Mouse (Mus musculus) lung, postnatal 0 days (tissue): Measurements from ENCODE around the gene Smagp. TPM values are rescaled to one million over a fixed set of nuclear protein-coding genes. Genes with fewer than 3 reads are reported as not detected.

Experiments used
- ATAC-seq: fragments of 200-750 bp; cut with Nextera tagmentation; 2 replicates; pipeline ENCODE4 v1.8.0; 2017; ENCODE audit warnings: moderate library complexity
- DNase-seq: peaks from one replicate; pipeline ENCODE4 v3.0.0-alpha.2; 2016; ENCODE audit warnings: low spot score
- H3K27ac ChIP-seq: fragments of 300-500 bp; sonication (generic); 2 replicates; pipeline ENCODE4 v1.5.1; 2014; ENCODE audit warnings: antibody characterized with exemption, mild to moderate bottlenecking, low read length, mixed read lengths
- H3K27me3 ChIP-seq: fragments of 300-500 bp; sonication (generic); replicated peaks from 2 replicates; pipeline ENCODE4 v1.6.1; 2014; ENCODE audit warnings: low read length, mixed read lengths; ENCODE audit not compliant: insufficient read depth
- H3K36me3 ChIP-seq: fragments of 300-500 bp; sonication (generic); 2 replicates; pipeline ENCODE4 v1.6.1; 2014; ENCODE audit warnings: low read length, mixed read lengths; ENCODE audit not compliant: insufficient read depth
- H3K4me1 ChIP-seq: fragments of 300-500 bp; sonication (generic); 2 replicates; pipeline ENCODE4 v1.6.1; 2014; ENCODE audit warnings: antibody characterized with exemption, low read depth, low read length, mixed read lengths; ENCODE audit not compliant: insufficient read depth
- H3K4me2 ChIP-seq: fragments of 300-500 bp; sonication (generic); replicated peaks from 2 replicates; pipeline ENCODE4 v1.6.1; 2014; ENCODE audit warnings: low read depth, mild to moderate bottlenecking, low read length, moderate library complexity, mixed read lengths
- H3K4me3 ChIP-seq: fragments of 300-500 bp; sonication (generic); 2 replicates; pipeline ENCODE4 v1.5.1; 2014; ENCODE audit warnings: low read depth, low read length
- H3K9ac ChIP-seq: fragments of 300-500 bp; sonication (generic); replicated peaks from 2 replicates; pipeline ENCODE4 v1.6.1; 2014; ENCODE audit warnings: low read depth, mild to moderate bottlenecking
- H3K9me3 ChIP-seq: fragments of 300-500 bp; sonication (generic); 2 replicates; pipeline ENCODE4 v1.6.1; 2016; ENCODE audit warnings: low read length, mixed read lengths
- CTCF ChIP-seq: IDR thresholded peaks from 2 replicates; pipeline ENCODE4 v1.5.1; 2016; ENCODE audit warnings: antibody characterized with exemption, mild to moderate bottlenecking
- EP300 ChIP-seq: IDR thresholded peaks from 2 replicates; pipeline ENCODE4 v1.6.1; 2016; ENCODE audit warnings: antibody characterized with exemption, mild to moderate bottlenecking, control low read depth
- WGBS: fragments of 180-500 bp; shearing (Covaris S2); extraction: QIAGEN DNeasy Blood & Tissue Kit; methylation state at CpG from one replicate; pipeline ENCODE4 v1.1.7; 2014; 5-methylcytosine and 5-hydroxymethylcytosine counted together
- polyA plus RNA-seq: library from polyadenylated mRNA; unstranded; fragments of >200 nt; fragmentation: Nextera tagmentation; extraction: Ambion mirVana; gene quantifications from 2 replicates; pipeline ENCODE4 v1.2.1, GENCODE M21; 2015

Gene Smagp
- polyA plus RNA-seq, 1 experiment from 2014 or later: 71.8 TPM

DNA sequence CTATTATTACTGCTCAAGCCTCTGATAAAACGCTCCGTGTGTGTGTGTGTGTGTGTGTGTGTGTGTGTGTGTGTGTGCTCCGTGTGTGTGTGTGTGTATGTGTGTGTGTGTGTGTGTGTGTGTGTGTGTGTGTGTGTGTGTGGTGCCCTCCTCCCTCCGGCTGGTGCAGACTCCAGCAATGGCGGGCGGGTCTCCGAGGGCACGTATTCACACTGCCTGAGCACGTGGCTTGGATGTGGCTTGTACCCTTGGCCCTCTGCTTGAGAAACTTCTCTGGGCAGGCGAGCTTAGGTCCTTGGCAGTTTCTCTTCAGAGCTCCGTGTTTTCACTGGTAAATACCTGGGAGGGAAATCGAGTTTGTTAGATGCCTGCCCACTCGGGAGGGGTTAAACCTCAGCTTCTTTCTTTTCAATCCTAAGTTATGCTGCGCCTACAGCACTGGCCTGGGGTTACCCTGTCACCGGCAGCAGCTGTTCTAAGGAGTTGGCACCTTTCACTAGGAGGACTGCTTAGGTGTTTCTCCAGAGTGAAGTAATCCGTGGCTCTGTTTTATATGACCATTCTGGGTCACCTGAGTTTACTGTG, 4.6 kb upstream of the Smagp start:
- peaks cover 3% of the 10 kb centered on the region; the same call in 1 of the 2 replicates for H3K4me1 ChIP-seq
- H3K27ac ChIP-seq: no peak overlapping the region
- H3K27me3 ChIP-seq: no peaks in the 10 kb centered on the region
- no peak overlapping the region for H3K9ac ChIP-seq
- H3K9me3 ChIP-seq: no peaks in the 10 kb centered on the region
- 48% methylated on average over 10 of the region's 16 CpGs for WGBS
- TF ChIP-seq CTCF (no peak), EP300 (no peak)
- H3K4me3 ChIP-seq: no peak overlapping the region
- H3K4me2 ChIP-seq: no peak overlapping the region
- no peaks in the 10 kb centered on the region for H3K36me3 ChIP-seq
- no peak for ATAC-seq
- no peak for DNase-seq

DNA sequence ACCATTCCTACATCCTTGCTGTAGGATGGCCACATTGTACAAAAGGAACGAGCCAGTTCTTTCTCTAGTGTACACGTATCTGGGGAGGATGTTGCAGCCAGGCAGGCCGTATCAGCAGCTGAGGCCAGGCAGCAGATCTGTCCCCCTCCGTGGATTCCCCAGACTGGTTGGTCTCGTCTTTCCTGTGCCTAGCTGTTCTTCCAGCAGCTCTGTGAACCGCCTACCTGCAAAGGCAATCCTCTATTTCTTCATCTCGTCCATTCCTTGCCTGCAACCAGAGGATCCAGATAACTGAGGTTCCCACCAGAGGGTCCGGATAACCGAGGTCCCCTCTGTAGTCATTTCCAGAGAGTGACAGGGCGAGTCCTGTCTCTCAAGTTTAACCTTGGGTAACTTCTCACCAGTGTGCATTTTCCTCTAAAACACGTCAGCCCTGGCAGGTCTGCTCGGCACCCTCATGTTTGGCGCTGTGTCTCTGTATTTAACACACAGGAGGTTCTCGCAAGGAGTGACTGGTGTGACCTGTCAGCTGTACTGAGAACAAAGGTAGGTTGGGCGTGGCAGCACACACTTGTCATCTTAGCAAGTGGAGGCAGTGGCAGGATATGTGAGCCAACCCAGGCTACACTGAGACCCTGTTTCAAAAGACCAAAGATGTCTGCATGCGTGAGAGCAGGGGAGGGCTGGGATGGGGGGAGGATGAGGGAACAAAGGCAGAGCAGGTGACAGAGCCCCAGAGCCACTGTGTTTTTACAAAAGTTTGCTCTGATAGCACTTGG, 3.4 kb upstream of the Smagp start:
- Histone ChIP-seq H3K36me3 (no peaks in the 10 kb centered on the region), H3K27ac (no peak overlapping the region), H3K9me3 (no peaks in the 10 kb centered on the region), H3K27me3 (no peaks in the 10 kb centered on the region), H3K4me3 (no peak overlapping the region), H3K4me2 (no peak overlapping the region), H3K9ac (no peak overlapping the region), H3K4me1 (peaks cover 3% of the 10 kb centered on the region; the same call in 1 of the 2 replicates)
- WGBS: 59% methylated on average over 16 of the region's 16 CpGs
- TF ChIP-seq CTCF (no peak), EP300 (no peak)
- no peak for ATAC-seq
- DNase-seq: no peak

DNA sequence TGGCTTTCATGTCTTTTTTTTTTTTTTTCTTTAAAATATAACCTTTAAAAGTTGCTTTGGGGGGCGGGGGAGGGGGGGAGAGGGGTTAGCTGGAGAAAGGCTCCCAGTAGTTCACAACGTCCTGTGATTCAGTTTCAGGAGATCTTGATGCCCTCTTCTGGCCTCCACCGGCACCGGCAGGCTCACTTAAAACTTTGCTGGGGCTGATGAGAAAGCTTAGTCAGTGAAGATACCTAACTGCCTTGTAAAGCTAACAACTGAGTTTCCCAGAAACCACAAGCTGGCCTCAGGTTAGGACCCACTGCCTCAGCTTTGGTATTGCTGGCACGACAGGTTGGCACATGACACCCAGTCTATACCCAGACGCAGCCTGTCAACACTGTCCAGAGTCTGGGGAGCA, 921 bp upstream of the Smagp start:
- Histone ChIP-seq H3K4me1 (peaks cover 3% of the 10 kb centered on the region; the same call in 1 of the 2 replicates), H3K27me3 (no peaks in the 10 kb centered on the region), H3K36me3 (no peaks in the 10 kb centered on the region), H3K4me3 (no peak overlapping the region), H3K9me3 (no peaks in the 10 kb centered on the region), H3K4me2 (peak overlapping the region; percentile 93), H3K27ac (no peak overlapping the region), H3K9ac (no peak overlapping the region)
- DNase-seq (peak; percentile 61), ATAC-seq (no peak)
- WGBS: 17% methylated on average over 6 of the region's 6 CpGs
- TF ChIP-seq CTCF (peak; percentile 63), EP300 (no peak)

DNA sequence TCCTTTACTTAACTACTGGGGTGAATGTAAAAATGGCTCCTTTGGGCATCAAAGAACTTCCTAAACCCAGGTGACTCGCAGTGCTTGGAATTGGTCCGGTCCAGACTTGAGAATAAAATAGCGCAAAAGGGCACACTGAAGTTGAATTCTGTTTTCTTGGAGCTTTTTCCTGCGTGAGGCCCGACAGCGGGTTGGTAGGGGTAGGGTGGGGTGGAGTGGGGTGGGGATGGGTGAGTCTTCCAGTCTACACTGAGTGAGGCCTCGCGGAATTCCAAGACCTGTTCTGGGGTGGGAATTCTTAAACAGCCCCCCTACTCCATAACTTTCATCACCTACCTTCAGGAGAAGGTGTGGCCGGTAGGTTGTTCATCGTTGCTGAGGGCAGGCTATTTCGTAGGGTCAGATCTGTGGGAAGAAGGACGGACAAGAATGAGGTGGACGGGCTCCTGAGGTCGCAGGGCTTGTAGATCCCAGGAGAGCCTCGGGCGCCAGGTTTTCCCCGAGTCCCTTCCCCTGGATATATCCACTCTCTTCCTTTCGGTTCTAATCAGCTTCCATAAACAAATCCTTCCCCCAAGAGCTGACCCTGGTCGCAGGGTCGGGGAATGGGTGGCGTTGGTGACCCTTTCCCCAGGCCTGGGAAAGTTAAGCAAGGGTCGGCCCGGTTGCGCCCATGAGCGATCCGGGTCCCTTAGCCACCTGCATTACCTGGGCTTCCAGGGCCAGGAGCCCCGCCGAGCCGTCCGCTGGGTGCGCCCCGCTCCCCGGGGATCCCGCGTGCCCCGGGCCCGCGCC, 692 bp downstream of the Smagp start:
- DNase-seq (peak; percentile 51), ATAC-seq (0 out of 2 replicates have a peak, but pooled peaks have one; percentile 0)
- H3K4me2 ChIP-seq: peak overlapping the region; percentile 93
- H3K9me3 ChIP-seq: no peaks in the 10 kb centered on the region
- no peak for TF ChIP-seq CTCF
- TF ChIP-seq EP300: no peak
- H3K27me3 ChIP-seq: no peaks in the 10 kb centered on the region
- peak overlapping the region; percentile 73 for H3K9ac ChIP-seq
- H3K4me3 ChIP-seq: peak overlapping the region; percentile 67
- peaks cover 3% of the 10 kb centered on the region; the same call in 1 of the 2 replicates for H3K4me1 ChIP-seq
- H3K27ac ChIP-seq: peak overlapping the region; percentile 77
- no peaks in the 10 kb centered on the region for H3K36me3 ChIP-seq
- 4% methylated on average over 37 of the region's 38 CpGs for WGBS

DNA sequence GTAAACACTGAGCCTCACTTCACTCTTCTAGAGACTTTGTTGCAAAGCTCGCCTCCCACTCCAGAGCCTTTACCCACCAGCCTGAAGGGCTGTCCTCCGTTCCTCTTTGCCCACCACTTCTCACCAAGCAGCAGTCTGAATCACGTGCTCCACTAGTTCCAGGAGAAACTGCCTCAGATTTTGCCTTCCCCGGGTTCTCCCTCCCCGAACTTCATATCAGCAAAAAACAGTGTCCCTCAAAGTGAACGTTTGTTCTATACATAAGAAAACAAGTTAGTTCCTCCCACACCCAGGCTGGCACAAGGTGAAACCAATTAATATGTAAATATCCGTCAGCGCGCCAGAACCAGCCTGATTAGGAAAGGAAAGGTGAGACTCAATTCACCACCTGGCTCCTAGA, 1.5 kb downstream of the Smagp start:
- no peaks in the 10 kb centered on the region for H3K9me3 ChIP-seq
- H3K9ac ChIP-seq: no peak overlapping the region
- WGBS: 15% methylated on average over 9 of the region's 9 CpGs
- no peaks in the 10 kb centered on the region for H3K27me3 ChIP-seq
- peak overlapping the region; percentile 7; the same call in 1 of the 2 replicates for H3K27ac ChIP-seq
- no peaks in the 10 kb centered on the region for H3K36me3 ChIP-seq
- TF ChIP-seq EP300: no peak
- no peak for TF ChIP-seq CTCF
- ATAC-seq (no peak), DNase-seq (peak; percentile 44)
- peaks cover 3% of the 10 kb centered on the region; the same call in 1 of the 2 replicates for H3K4me1 ChIP-seq
- peak overlapping the region; percentile 93 for H3K4me2 ChIP-seq
- H3K4me3 ChIP-seq: peak overlapping the region; percentile 67; the same call in 1 of the 2 replicates

DNA sequence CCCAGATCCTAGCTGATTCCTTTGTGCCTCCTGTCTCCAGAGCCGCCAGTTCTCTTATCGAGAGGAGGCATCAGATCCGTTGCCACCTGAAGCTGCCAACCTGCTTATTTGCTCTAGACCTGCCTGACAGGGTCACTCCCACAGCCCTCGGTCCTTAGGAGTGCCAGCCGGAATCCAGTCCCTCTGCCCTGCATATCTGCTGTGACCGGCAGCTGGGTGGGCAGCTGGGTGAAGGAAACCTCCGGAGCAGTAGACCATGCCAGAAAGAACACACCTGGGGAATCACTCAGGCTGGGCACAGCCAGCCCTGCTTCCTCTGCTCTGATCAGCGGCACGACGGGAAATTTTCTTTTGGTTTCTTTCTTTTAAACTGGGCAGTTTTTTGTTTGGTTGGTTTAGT, 3.4 kb downstream of the Smagp start:
- Histone ChIP-seq H3K4me3 (no peak overlapping the region), H3K27me3 (no peaks in the 10 kb centered on the region), H3K27ac (no peak overlapping the region), H3K4me2 (no peak overlapping the region), H3K36me3 (no peaks in the 10 kb centered on the region), H3K4me1 (peaks cover 3% of the 10 kb centered on the region; the same call in 1 of the 2 replicates), H3K9me3 (no peaks in the 10 kb centered on the region), H3K9ac (no peak overlapping the region)
- ATAC-seq (no peak), DNase-seq (peak; percentile 35)
- TF ChIP-seq CTCF (no peak), EP300 (no peak)
- WGBS: 57% methylated on average over 10 of the region's 10 CpGs
